Mouse (Mus musculus): ENCODE results near the gene Tbx22. TPM values are rescaled to one million over a fixed set of nuclear protein-coding genes. Genes with fewer than 3 reads are reported as not detected.

The Tbx22 gene
- not detected in 2 replicates for polyA plus RNA-seq (2015; fragmentation: Nextera tagmentation; extraction: Ambion mirVana)

DNA sequence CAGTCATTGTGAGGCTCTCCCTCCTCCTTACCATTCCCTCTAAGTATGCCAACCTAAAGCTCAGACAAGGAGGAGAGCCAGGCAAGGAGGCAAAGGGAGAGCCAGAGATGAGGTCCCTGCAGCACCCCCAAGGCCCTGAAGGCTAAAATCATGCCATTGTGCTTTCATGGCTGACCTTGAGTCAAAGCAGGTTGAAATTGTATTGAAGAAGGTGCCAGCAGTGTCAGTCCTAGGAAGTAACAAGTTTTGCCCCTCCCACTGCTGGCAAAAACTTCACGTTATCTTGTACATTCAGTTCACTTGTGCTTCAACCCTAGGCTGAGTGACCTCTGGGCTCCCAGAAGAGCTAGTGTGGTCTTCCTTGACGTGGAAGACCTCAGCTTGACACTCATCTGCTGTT is at the start of gene Tbx22:
TSS of gene Tbx22 (plus strand) at position 301 of the 400 bp plus-strand sequence.
- H3K4me3 ChIP-seq (replicated peaks): no peak within 1 kb of the TSS

GRCm38 (mm10) chrX:107668677-107669076 is 913 bp downstream of the Tbx22 start:
- 12% methylated on average over 1 of the region's 1 CpGs for WGBS (ENCODE audit: insufficient replicate concordance)
- no peak overlapping the region for H3K27ac ChIP-seq (replicated peaks)

More for the DNA sequence above, at the start of gene Tbx22:
- H3K4me2 ChIP-seq: no peak within 1 kb of the TSS
- no peaks in the 10 kb centered on the region for H3K9me3 ChIP-seq (replicated peaks)
- no peaks in the 10 kb centered on the region for H3K36me3 ChIP-seq (replicated peaks)
- no peaks in the 10 kb centered on the region for H3K4me1 ChIP-seq (replicated peaks)
- no peak within 1 kb of the TSS for H3K9ac ChIP-seq
- no peaks in the 10 kb centered on the region for H3K27me3 ChIP-seq
- WGBS (ENCODE audit: insufficient replicate concordance): 48% methylated on average over 2 of the region's 2 CpGs
- H3K27ac ChIP-seq (replicated peaks): no peak within 1 kb of the TSS
- no peak for ATAC-seq (ENCODE audit: insufficient read depth)

GRCm38 (mm10) chrX:107679203-107679602 is 11.4 kb downstream of the Tbx22 start:
- H3K4me2 ChIP-seq: no peak overlapping the region
- 7% methylated on average over 10 of the region's 10 CpGs for WGBS (ENCODE audit: insufficient replicate concordance)
- no peaks in the 10 kb centered on the region for H3K4me1 ChIP-seq (replicated peaks)
- H3K36me3 ChIP-seq (replicated peaks): no peaks in the 10 kb centered on the region
- no peaks in the 10 kb centered on the region for H3K9me3 ChIP-seq (replicated peaks)
- no peak for ATAC-seq (ENCODE audit: insufficient read depth)
- no peak overlapping the region for H3K9ac ChIP-seq
- peaks cover 10% of the 10 kb centered on the region; the same call in 1 of the 2 replicates for H3K27me3 ChIP-seq
- no peak overlapping the region for H3K4me3 ChIP-seq (replicated peaks)
- no peak overlapping the region for H3K27ac ChIP-seq (replicated peaks)

More at GRCm38 (mm10) chrX:107668677-107669076, 913 bp downstream of the Tbx22 start:
- no peak overlapping the region for H3K4me2 ChIP-seq
- no peaks in the 10 kb centered on the region for H3K27me3 ChIP-seq
- no peak overlapping the region for H3K9ac ChIP-seq
- no peak for ATAC-seq (ENCODE audit: insufficient read depth)
- no peaks in the 10 kb centered on the region for H3K9me3 ChIP-seq (replicated peaks)
- H3K4me3 ChIP-seq (replicated peaks): no peak overlapping the region
- no peaks in the 10 kb centered on the region for H3K36me3 ChIP-seq (replicated peaks)
- H3K4me1 ChIP-seq (replicated peaks): no peaks in the 10 kb centered on the region

- Histone ChIP-seq H3K27ac (replicated peaks) (no peak overlapping the region), H3K36me3 (replicated peaks) (no peaks in the 10 kb centered on the region), H3K4me1 (replicated peaks) (no peaks in the 10 kb centered on the region), H3K27me3 (no peaks in the 10 kb centered on the region), H3K9ac (no peak overlapping the region), H3K4me2 (no peak overlapping the region), H3K4me3 (replicated peaks) (no peak overlapping the region), H3K9me3 (replicated peaks) (no peaks in the 10 kb centered on the region)
- ATAC-seq (ENCODE audit: insufficient read depth): no peak
- 61% methylated on average over 1 of the region's 1 CpGs for WGBS (ENCODE audit: insufficient replicate concordance)
Measured at GRCm38 (mm10) chrX:107708584-107708983, 40.8 kb downstream of the Tbx22 start.

- H3K27me3 ChIP-seq: no peaks in the 10 kb centered on the region
- no peak overlapping the region for H3K4me2 ChIP-seq
- H3K36me3 ChIP-seq (replicated peaks): no peaks in the 10 kb centered on the region
- no peaks in the 10 kb centered on the region for H3K4me1 ChIP-seq (replicated peaks)
- H3K27ac ChIP-seq (replicated peaks): no peak overlapping the region
- ATAC-seq (ENCODE audit: insufficient read depth): no peak
- no peaks in the 10 kb centered on the region for H3K9me3 ChIP-seq (replicated peaks)
- H3K4me3 ChIP-seq (replicated peaks): no peak overlapping the region
- H3K9ac ChIP-seq: no peak overlapping the region
- WGBS (ENCODE audit: insufficient replicate concordance): 19% methylated on average over 1 of the region's 1 CpGs
Measured at GRCm38 (mm10) chrX:107723541-107723940, 55.8 kb downstream of the Tbx22 start.

Other genes with a start within 250 kb of the Tbx22 start
- gene Tent5d, start 124.6 kb downstream of the Tbx22 start, polyA plus RNA-seq (2015; fragmentation: Nextera tagmentation; extraction: Ambion mirVana): not detected in 2 replicates
- 7.0 and 7.8 TPM in 2 replicates for gene 2610002M06Rik, start 148.4 kb downstream of the Tbx22 start, polyA plus RNA-seq (2015; fragmentation: Nextera tagmentation; extraction: Ambion mirVana)